Comparison of ENCODE assay signal across 8 mouse cellular contexts in the genomic region with DNA sequence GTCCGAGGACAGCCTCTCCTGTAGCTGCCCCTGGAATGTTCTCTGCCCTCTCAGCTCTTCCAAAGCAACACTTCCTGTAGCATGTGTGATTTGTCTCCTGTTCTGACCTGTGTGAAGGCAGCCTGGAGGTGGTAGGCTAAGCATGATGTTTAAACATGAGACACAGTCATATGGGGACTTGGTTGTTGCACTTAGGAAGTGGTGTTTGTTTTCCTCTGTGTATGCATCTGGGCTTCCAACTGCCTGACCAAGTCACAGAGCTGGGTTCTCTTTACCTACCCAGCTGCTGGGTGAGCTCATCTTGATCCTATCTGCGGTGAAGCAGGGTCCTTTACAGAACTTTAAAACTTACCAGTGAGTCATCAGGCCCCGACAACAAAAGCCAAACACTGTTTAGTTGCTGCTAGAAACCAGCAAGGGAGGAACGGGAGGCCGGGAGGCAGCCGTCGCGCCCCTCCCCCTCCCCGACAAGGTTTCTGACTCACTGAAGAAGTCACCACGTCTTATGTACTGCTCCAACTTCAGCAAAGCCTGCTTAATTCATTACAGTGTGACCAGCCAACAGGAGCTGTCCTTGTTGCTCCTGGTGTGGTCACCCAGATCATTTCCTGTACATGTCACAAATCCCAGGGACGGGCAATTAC. TPM values are rescaled to one million over a fixed set of nuclear protein-coding genes. Genes with fewer than 3 reads are reported as not detected.
DNase-seq lines count a peak whose midpoint lies in the region; ATAC-seq and TF ChIP-seq lines count a peak whose summit lies in the region.

No protein-coding gene starts in this region.

- peak; percentile 77 for ATAC-seq in kidney, embryonic 16.5 days (ENCODE audit: low FRiP score, low TSS enrichment)
- ATAC-seq in lung, postnatal 0 days = peak; percentile 93

- no peaks in the 10 kb centered on the region for H3K36me3 ChIP-seq in kidney, embryonic 16.5 days (ENCODE audit: insufficient read depth, low read length)
- H3K36me3 ChIP-seq in lung, postnatal 0 days (ENCODE audit: insufficient read depth, low read length) = no peaks in the 10 kb centered on the region

- H3K27ac ChIP-seq in kidney, embryonic 16.5 days (ENCODE audit: low read length) = peak overlapping the region; percentile 82
- peak overlapping the region; percentile 58 for H3K27ac ChIP-seq in lung, postnatal 0 days (ENCODE audit: low read length)

- H3K27me3 ChIP-seq in kidney, embryonic 16.5 days (ENCODE audit: insufficient read depth, low read length) = no peaks in the 10 kb centered on the region
- H3K27me3 ChIP-seq in lung, postnatal 0 days (replicated peaks; ENCODE audit: insufficient read depth, low read length) = no peaks in the 10 kb centered on the region

- peak overlapping the region; percentile 63 for H3K9ac ChIP-seq in kidney, embryonic 16.5 days (replicated peaks; ENCODE audit: low read length)
- H3K9ac ChIP-seq in lung, postnatal 0 days (replicated peaks; ENCODE audit: low read depth) = peak overlapping the region; percentile 19; the same call in 1 of the 2 replicates

- 7% methylated on average over 11 of the region's 11 CpGs for WGBS in kidney, embryonic 16.5 days
- WGBS in lung, postnatal 0 days = 5% methylated on average over 11 of the region's 11 CpGs

- TF ChIP-seq EP300 in lung, postnatal 0 days (IDR thresholded peaks at IDR 0.05) = peak; percentile 51

- TF ChIP-seq CTCF in lung, postnatal 0 days (IDR thresholded peaks at IDR 0.05) = no peak

- H3K9me3 ChIP-seq in kidney, embryonic 16.5 days (ENCODE audit: low read length) = 0 out of 2 replicates have a peak, but pooled peaks cover 3% of the 10 kb centered on the region
- no peaks in the 10 kb centered on the region for H3K9me3 ChIP-seq in lung, postnatal 0 days (ENCODE audit: low read length)

- H3K4me2 ChIP-seq in kidney, embryonic 16.5 days (replicated peaks; ENCODE audit: low read depth, low read length) = peak overlapping the region; percentile 49
- H3K4me2 ChIP-seq in lung, postnatal 0 days (replicated peaks; ENCODE audit: low read depth, low read length) = peak overlapping the region; percentile 40

- peak; percentile 96 for DNase-seq in 416B (ENCODE audit: low read depth)
- peak; percentile 27 for DNase-seq in MEL-GATA-1-ER (ENCODE audit: extremely low read depth, low read depth)
- peak; percentile 56 for DNase-seq in embryo, embryonic 9.5 days (ENCODE audit: extremely low spot score)
- peak; percentile 65 to 73 for DNase-seq in heart, adult 9 months (ENCODE audit: low spot score in 2 of 2)
- peak; percentile 95 for DNase-seq in lung, postnatal 0 days (ENCODE audit: low spot score)
- peak; percentile 35 for DNase-seq in retina, embryonic 14.5 days (ENCODE audit: low spot score)
- peak; percentile 74 to 86 for DNase-seq in urinary bladder, postnatal 36 days (ENCODE audit: low spot score in 2 of 2)

- H3K4me1 ChIP-seq in kidney, embryonic 16.5 days (ENCODE audit: insufficient read depth, low read length) = peaks cover 14% of the 10 kb centered on the region
- no peaks in the 10 kb centered on the region for H3K4me1 ChIP-seq in lung, postnatal 0 days (ENCODE audit: insufficient read depth, low read depth, low read length)

- H3K4me3 ChIP-seq in kidney, embryonic 16.5 days (ENCODE audit: low read length) = peak overlapping the region; percentile 21; the same call in 1 of the 2 replicates
- H3K4me3 ChIP-seq in lung, postnatal 0 days (ENCODE audit: low read depth, low read length) = no peak overlapping the region

RNA-seq across cellular contexts. Expression of gene Wee1, which starts 12.8 kb away (rescaled TPM):
- polyA plus RNA-seq in kidney, embryonic 16.5 days (2015; fragmentation: Nextera tagmentation; extraction: Ambion mirVana) = 20.6 TPM in 2 replicates
- 7.9 and 8.6 TPM in 2 replicates for polyA plus RNA-seq in lung, postnatal 0 days (2015; fragmentation: Nextera tagmentation; extraction: Ambion mirVana)

RNA-seq across cellular contexts. Expression of gene Zfp143, which starts 48.1 kb away (rescaled TPM):
- polyA plus RNA-seq in kidney, embryonic 16.5 days (2015; fragmentation: Nextera tagmentation; extraction: Ambion mirVana) = 22.3 and 22.6 TPM in 2 replicates
- polyA plus RNA-seq in lung, postnatal 0 days (2015; fragmentation: Nextera tagmentation; extraction: Ambion mirVana) = 10.6 and 12.1 TPM in 2 replicates

Comparison
In these comparisons a context has a peak if more than half of its experiments do, and no peak if none do; other contexts are left out.
1. DNase-seq: peak in every context shown above with its lines; median percentile 96 in 416B; 95 in lung, postnatal 0 days; 80 in urinary bladder, postnatal 36 days; 69 in heart, adult 9 months; 56 in embryo, embryonic 9.5 days; 35 in retina, embryonic 14.5 days; 27 in MEL-GATA-1-ER.